Mouse (Mus musculus) cortical plate, adult 2 months (tissue): ENCODE data around the gene Aip. TPM values are rescaled to one million over a fixed set of nuclear protein-coding genes. Genes with fewer than 3 reads are reported as not detected.
A peak's percentile ranks its signal among the peaks of the same experiment; 100 is the strongest.

Experiments used
- H3K27ac ChIP-seq: fragments of 200-500 bp; 2 replicates; pipeline ENCODE4 v1.5.1; 2012; ENCODE audit warnings: low read length, control low read depth, inconsistent platforms; ENCODE audit not compliant: insufficient read depth
- H3K4me1 ChIP-seq: fragments of 200-500 bp; 2 replicates; pipeline ENCODE4 v1.6.1; 2011; ENCODE audit warnings: low read length; ENCODE audit not compliant: control insufficient read depth, insufficient read depth
- H3K4me3 ChIP-seq: fragments of 200-500 bp; 2 replicates; pipeline ENCODE4 v1.5.1; 2011; ENCODE audit warnings: mild to moderate bottlenecking, low read length, control low read depth; ENCODE audit not compliant: insufficient read depth
- CTCF ChIP-seq: fragments of 200-500 bp; IDR thresholded peaks from 2 replicates; pipeline ENCODE4 v1.5.1; 2011; ENCODE audit warnings: mild to moderate bottlenecking, control low read depth, low read length; ENCODE audit not compliant: insufficient read depth; ENCODE audit errors: extremely low read depth
- POLR2A ChIP-seq: fragments of 200-500 bp; IDR thresholded peaks from 2 replicates; pipeline ENCODE4 v1.6.1; 2011; ENCODE audit warnings: mild to moderate bottlenecking, low read length, control low read depth; ENCODE audit not compliant: insufficient read depth; ENCODE audit errors: extremely low read depth
- polyA plus RNA-seq: library from polyadenylated mRNA; depleted of rRNA; stranded (reverse); fragments of >200 nt; gene quantifications from 2 replicates; pipeline ENCODE4 v1.2.3, GENCODE M21; 2012

The Aip gene
- polyA plus RNA-seq, 1 experiment = 167 TPM

DNA sequence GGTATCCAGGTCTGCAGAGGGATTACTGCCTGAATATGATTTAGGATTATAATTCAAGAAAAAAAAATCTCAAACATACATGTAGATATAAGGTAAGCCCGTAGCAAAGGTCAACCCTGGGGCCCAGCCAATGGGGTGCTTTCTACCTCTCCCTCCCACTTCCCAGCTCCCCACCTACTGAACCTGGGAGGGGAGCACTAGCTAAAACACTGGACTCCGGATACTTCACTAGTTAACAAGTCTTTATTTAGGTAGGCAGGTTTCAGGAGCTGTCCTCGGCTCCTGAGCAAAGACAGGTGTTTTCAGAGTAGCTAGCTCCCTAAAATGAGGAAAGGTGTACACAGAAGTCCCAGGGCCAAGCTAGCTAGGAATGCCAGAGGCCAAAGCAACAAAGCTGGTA, 38.4 kb upstream of the Aip start:
- no peak for TF ChIP-seq CTCF
- no peak for TF ChIP-seq POLR2A
- no peak overlapping the region for H3K4me3 ChIP-seq
- no peak overlapping the region for H3K27ac ChIP-seq
- H3K4me1 ChIP-seq = peaks cover 4% of the 10 kb centered on the region

DNA sequence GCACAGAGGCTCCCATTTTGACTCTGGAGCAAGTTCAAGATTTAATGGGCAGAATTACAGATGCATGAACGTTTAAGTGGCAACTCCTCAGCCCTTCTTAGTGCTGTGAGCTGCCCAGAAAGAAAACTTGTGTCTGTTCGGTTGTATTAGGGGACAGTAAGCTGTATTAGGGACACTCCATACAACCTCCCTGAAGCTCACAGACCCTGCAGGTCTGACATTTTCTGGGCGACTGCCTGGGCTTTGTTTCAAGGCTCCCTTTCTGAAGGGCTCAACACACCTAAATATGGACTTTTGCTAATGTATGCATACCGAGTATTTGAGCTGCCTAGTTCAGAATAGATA, 37.9 kb upstream of the Aip start:
- TF ChIP-seq CTCF (no peak), POLR2A (no peak)
- H3K27ac ChIP-seq = peak overlapping the region; percentile 64; the same call in 1 of the 2 replicates
- H3K4me3 ChIP-seq = peak overlapping the region; percentile 58

DNA sequence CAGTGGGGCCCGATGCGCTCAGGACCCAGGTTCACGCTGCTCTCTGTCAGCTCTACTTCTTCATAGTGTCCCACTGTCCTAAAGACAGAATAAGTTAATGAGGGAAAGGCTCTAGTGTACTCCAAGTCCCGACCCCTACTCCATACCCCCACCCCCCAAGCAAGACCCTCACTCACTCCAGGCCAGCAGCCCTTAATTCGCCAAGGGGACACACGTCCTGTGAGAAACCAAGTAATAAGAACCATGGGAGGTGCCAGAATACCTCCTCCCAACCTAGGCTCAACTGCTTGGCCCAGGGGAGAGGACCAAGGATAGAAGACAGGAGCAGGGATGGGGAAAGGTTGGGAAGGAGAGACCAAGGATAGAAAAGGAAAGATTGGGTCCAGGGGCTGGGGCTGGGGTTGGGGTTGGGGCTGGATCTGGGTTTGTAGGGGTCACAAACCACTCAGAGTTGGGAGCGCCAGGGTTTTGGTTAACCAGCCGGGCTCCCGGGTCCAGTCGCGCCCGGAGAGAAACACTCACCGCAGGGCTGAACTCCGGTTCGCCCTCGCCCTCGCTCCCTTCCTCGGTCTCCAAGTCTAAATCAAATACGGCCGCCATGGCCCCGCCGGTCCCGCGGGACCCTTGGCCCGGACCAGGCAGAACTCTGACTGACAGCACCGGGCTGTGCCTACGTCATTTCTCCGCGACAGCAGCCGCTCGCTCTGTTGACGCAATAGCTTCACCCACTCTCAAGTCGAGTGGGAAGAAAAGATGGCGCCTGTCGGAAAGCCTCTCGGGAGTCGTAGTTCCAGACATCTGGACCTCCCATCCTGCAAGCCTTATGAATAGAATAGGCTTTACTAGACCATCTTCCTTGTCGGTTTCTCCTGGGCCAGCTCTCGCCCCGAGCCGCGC, 37.2 kb upstream of the Aip start, which contains the start of gene Rps6kb2:
TSS of gene Rps6kb2 (minus strand) at position 709 of the 897 bp plus-strand sequence.
- Histone ChIP-seq H3K4me1 (peaks cover 4% of the 10 kb centered on the region), H3K27ac (peak within 1 kb of the TSS; percentile 64; the same call in 1 of the 2 replicates), H3K4me3 (peak within 1 kb of the TSS; percentile 58)
- TF ChIP-seq POLR2A = peak; percentile 65; the same call in 1 of the 2 replicates
- TF ChIP-seq CTCF = no peak

More for the DNA sequence above, 37.9 kb upstream of the Aip start:
- peaks cover 4% of the 10 kb centered on the region for H3K4me1 ChIP-seq

DNA sequence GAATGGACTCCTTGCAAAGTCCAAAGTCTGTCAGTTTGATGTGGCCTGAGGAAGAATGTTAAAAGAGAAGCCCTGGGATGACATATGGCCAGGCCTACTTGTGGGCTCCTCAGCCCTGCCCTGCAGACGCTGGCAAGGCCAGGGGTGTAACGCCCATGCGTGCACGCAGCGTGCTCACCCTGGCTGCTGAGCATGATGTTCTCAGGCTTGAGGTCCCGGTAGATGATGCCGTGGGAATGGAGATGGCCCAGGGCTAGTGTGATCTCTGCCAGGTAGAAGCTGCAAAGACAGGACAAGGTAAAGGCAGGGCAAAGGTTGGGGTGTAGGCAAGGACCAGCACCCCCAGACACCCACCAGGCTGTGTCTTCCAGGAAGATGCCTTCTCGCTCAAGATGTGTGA, 33.4 kb upstream of the Aip start:
- TF ChIP-seq CTCF (no peak), POLR2A (no peak)
- peaks cover 4% of the 10 kb centered on the region for H3K4me1 ChIP-seq
- no peak overlapping the region for H3K27ac ChIP-seq
- H3K4me3 ChIP-seq = no peak overlapping the region

DNA sequence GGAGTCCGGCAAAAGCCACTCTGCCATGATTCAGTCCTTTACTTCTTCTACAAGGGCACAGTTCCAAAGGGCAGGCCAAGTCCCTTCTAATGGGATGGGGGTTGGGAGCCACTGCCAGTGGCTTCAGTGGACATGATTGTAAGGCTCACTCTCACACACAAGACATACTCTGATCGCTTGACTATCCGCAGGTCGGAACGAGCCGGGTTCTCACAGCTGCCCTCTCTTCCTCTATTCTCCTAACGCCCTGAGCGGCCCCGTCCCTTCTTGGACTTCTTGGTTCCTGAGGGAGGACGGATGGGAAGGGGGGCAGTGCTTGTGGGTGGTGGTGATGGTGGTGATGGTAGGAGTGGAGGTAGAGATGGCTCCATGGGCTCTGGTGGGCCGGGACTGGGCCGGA, 31.1 kb upstream of the Aip start:
- Histone ChIP-seq H3K4me3 (no peak overlapping the region), H3K4me1 (no peaks in the 10 kb centered on the region), H3K27ac (no peak overlapping the region)
- TF ChIP-seq CTCF = no peak
- no peak for TF ChIP-seq POLR2A

DNA sequence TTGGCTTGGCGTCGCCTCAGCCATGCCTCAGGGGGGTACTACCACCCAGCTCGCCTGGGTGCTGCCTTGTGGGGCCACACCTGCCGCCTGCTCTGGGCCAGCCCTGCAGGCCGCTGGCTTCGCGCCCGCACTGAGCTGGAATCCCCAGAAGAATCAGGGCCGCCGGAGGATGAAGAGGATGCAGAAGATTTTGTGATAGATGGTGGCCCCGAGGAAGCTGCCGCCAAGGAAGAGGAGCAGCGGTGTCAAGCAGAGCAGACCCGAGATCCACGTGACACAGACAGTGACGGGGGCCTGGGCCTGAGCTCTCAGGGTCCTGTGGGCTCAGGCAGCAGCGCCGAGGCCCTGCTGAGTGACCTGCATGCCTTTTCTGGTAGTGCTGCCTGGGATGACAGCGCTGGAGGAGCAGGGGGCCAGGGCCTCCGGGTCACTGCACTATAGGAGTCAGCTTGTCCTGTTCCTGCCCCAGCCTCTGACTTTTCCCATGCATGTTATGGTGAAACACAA, 30.5 kb upstream of the Aip start:
- H3K4me1 ChIP-seq = no peaks in the 10 kb centered on the region
- H3K4me3 ChIP-seq = no peak overlapping the region
- no peak overlapping the region for H3K27ac ChIP-seq
- no peak for TF ChIP-seq CTCF
- no peak for TF ChIP-seq POLR2A

DNA sequence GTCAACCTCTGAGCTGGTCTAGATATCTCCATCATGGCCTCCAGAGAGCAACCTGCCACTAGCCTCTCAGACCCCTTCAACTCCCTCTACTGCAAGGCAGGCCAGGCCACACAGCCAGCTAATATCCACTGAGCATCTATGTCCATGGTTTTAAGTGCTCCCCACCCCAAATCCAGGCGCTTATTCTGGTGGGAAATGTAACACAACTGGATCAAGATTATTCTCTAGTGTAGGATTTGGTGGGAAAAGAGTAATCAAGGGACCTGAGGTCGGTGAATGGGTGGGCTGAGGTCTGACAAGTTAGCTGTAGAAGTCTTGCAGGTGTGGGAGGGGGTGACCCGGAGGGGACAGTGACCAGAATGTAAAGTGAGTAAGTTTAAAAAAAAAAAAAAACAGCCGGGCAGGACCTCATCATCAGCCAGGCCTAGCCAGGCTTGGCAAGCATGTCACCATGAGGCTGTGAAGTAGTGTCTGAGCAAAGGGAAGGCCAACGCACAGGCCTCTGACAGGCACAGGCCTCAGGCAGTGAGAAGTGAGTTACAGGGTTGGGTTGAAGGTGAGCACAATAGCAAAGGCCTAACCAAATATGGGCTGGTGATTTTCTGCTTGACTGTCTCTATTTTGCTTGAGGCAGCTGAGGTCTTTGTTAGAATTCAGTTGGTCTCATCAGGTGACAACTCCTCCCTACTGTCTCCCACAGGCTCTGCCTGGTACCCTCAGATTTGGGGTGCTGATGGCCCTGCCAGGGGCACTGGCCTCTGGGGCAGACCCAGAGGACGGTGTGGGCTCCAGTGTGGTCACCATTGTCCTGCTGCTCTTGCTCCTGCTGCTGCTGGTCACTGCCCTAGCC, 29.8 kb upstream of the Aip start:
- no peaks in the 10 kb centered on the region for H3K4me1 ChIP-seq
- no peak overlapping the region for H3K4me3 ChIP-seq
- no peak for TF ChIP-seq CTCF
- TF ChIP-seq POLR2A = no peak
- H3K27ac ChIP-seq = no peak overlapping the region

DNA sequence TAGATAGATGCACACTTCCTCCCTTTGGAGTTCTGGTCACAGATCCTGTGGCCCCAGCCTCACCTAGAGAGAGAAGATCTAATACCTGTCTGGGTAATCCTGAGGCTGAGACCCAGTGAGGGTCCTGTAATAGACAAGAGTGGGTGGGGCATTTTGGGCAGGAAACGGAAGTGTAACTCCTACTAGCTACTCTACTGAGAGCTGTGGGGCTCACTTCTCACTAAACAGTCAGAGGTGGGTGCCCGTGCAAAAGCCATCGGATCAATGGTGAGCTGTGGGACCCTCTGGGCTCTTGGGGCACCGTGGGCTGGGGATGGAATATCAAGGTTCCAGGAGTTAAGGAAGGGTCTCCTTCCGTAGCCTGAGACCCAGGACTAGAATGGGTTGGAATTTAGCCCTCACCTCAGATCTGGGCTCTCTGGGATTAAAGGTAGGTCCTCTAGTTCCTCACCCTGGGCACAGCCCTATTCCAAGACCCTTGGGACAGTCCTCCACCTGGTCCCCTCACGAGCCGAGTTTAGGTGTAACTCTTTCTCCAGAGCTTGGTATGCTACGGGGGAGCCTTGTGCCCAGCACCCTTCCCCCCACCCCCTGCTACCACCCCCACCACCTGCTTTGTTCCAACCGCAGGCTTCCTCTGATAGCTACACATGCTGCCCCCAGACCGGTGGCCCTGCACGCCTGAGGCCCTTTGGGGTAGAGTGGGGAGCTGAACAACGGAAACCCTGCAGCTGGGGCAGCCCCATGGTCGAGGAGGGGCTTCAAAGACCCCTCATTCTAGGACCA, 29.0 kb upstream of the Aip start:
- TF ChIP-seq CTCF = no peak
- TF ChIP-seq POLR2A = no peak
- no peak overlapping the region for H3K4me3 ChIP-seq
- no peak overlapping the region for H3K27ac ChIP-seq
- no peaks in the 10 kb centered on the region for H3K4me1 ChIP-seq

DNA sequence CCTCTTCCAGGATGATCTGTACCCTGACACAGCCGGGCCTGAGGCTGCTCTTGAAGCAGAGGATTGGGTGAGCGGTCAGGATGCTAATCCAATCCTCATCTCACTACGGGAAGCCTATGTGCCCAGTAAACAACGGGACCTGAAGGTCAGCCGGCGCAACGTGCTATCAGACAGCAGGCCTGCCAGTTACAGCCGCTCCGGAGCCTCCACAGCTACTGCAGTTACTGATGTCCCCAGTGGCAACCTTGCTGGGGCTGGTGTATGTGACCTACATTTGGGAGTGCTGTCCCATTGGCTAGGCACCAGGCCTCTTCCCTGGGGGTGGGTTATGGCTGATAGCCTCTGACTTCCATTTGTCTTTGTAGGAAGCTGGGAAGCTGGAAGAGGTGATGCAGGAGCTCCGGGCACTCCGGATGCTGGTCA, 27.6 kb upstream of the Aip start, which contains the start of gene Ptprcap:
TSS of gene Ptprcap (plus strand) at position 373 of the 423 bp plus-strand sequence.
- no peak for TF ChIP-seq CTCF
- TF ChIP-seq POLR2A = no peak
- H3K4me3 ChIP-seq = no peak within 1 kb of the TSS
- no peak within 1 kb of the TSS for H3K27ac ChIP-seq

More for the DNA sequence above, 27.6 kb upstream of the Aip start, which contains the start of gene Ptprcap:
- H3K4me1 ChIP-seq = no peaks in the 10 kb centered on the region
